Mouse (Mus musculus): ENCODE measurements around the gene Ergic1. TPM values are rescaled to one million over a fixed set of nuclear protein-coding genes. Genes with fewer than 3 reads are reported as not detected.

Ergic1 gene
- total and polyA plus RNA-seq, 3 experiments = 22.1 to 92.7 (median 37.1) TPM

- no peaks in the 10 kb centered on the region for H3K9me3 ChIP-seq (replicated peaks)
- TF ChIP-seq GATA1 (IDR thresholded peaks at IDR 0.05; ENCODE audit: borderline replicate concordance, low read length) (no peak), GATA2 (IDR thresholded peaks at IDR 0.05; ENCODE audit: borderline replicate concordance, low read depth, low read length) (no peak), CTCF (IDR thresholded peaks at IDR 0.05; ENCODE audit: low read depth, low read length) (no peak), POLR2AphosphoS5 (IDR thresholded peaks at IDR 0.05; ENCODE audit: insufficient replicate concordance, low read depth, low read length) (no peak), TAL1 (conservative IDR thresholded peaks at IDR 0.05; ENCODE audit: low read depth, low read length) (no peak)
- no peak overlapping the region for H3K4me3 ChIP-seq (ENCODE audit: low read depth, low read length)
- H3K4me1 ChIP-seq (ENCODE audit: insufficient read depth, low read depth, low read length) = peaks cover 52% of the 10 kb centered on the region
- no peaks in the 10 kb centered on the region for H3K36me3 ChIP-seq (replicated peaks)
- H3K27me3 ChIP-seq (ENCODE audit: insufficient read depth, low read length) = no peaks in the 10 kb centered on the region
- ATAC-seq (ENCODE audit: extremely low read depth, insufficient number of reproducible peaks, low FRiP score, poor library complexity, severe bottlenecking) (no peak), DNase-seq (ENCODE audit: low spot score) (no peak)
Measured at GRCm38 (mm10) chr17:26518306-26518705, 43.0 kb upstream of the Ergic1 start.

- H3K36me3 ChIP-seq (replicated peaks) = no peaks in the 10 kb centered on the region
- TF ChIP-seq POLR2AphosphoS5 (IDR thresholded peaks at IDR 0.05; ENCODE audit: insufficient replicate concordance, low read depth, low read length) (no peak), CTCF (IDR thresholded peaks at IDR 0.05; ENCODE audit: low read depth, low read length) (no peak), GATA2 (IDR thresholded peaks at IDR 0.05; ENCODE audit: borderline replicate concordance, low read depth, low read length) (no peak), GATA1 (IDR thresholded peaks at IDR 0.05; ENCODE audit: borderline replicate concordance, low read length) (no peak), TAL1 (conservative IDR thresholded peaks at IDR 0.05; ENCODE audit: low read depth, low read length) (no peak)
- no peak overlapping the region for H3K4me3 ChIP-seq (ENCODE audit: low read depth, low read length)
- H3K4me1 ChIP-seq (ENCODE audit: insufficient read depth, low read depth, low read length) = peaks cover 32% of the 10 kb centered on the region
- DNase-seq (ENCODE audit: low spot score) (no peak), ATAC-seq (ENCODE audit: extremely low read depth, insufficient number of reproducible peaks, low FRiP score, poor library complexity, severe bottlenecking) (no peak)
- no peaks in the 10 kb centered on the region for H3K9me3 ChIP-seq (replicated peaks)
- peaks cover 8% of the 10 kb centered on the region; the same call in 1 of the 2 replicates for H3K27me3 ChIP-seq (ENCODE audit: insufficient read depth, low read length)
Measured at GRCm38 (mm10) chr17:26522711-26523110, 38.6 kb upstream of the Ergic1 start.

GRCm38 (mm10) chr17:26524316-26524715 is 37.0 kb upstream of the Ergic1 start:
- DNase-seq (ENCODE audit: low spot score) (no peak), ATAC-seq (ENCODE audit: extremely low read depth, insufficient number of reproducible peaks, low FRiP score, poor library complexity, severe bottlenecking) (no peak)
- H3K36me3 ChIP-seq (replicated peaks) = no peaks in the 10 kb centered on the region
- peaks cover 15% of the 10 kb centered on the region for H3K27me3 ChIP-seq (ENCODE audit: insufficient read depth, low read length)
- H3K4me1 ChIP-seq (ENCODE audit: insufficient read depth, low read depth, low read length) = peaks cover 32% of the 10 kb centered on the region
- no peaks in the 10 kb centered on the region for H3K9me3 ChIP-seq (replicated peaks)
- TF ChIP-seq GATA1 (IDR thresholded peaks at IDR 0.05; ENCODE audit: borderline replicate concordance, low read length) (no peak), GATA2 (IDR thresholded peaks at IDR 0.05; ENCODE audit: borderline replicate concordance, low read depth, low read length) (no peak)
- H3K4me3 ChIP-seq (ENCODE audit: low read depth, low read length) = no peak overlapping the region

GRCm38 (mm10) chr17:26524801-26525200 is 36.5 kb upstream of the Ergic1 start:
- ATAC-seq (ENCODE audit: extremely low read depth, insufficient number of reproducible peaks, low FRiP score, poor library complexity, severe bottlenecking) = no peak
- TF ChIP-seq CTCF (IDR thresholded peaks at IDR 0.05; ENCODE audit: low read depth, low read length) = no peak
- TF ChIP-seq GATA2 (IDR thresholded peaks at IDR 0.05; ENCODE audit: borderline replicate concordance, low read depth, low read length) = no peak
- no peak for TF ChIP-seq TAL1 (conservative IDR thresholded peaks at IDR 0.05; ENCODE audit: low read depth, low read length)
- TF ChIP-seq POLR2AphosphoS5 (IDR thresholded peaks at IDR 0.05; ENCODE audit: insufficient replicate concordance, low read depth, low read length) = no peak
- no peak for DNase-seq (ENCODE audit: low spot score)
- H3K9me3 ChIP-seq (replicated peaks) = no peaks in the 10 kb centered on the region
- peaks cover 35% of the 10 kb centered on the region for H3K4me1 ChIP-seq (ENCODE audit: insufficient read depth, low read depth, low read length)
- H3K27me3 ChIP-seq (ENCODE audit: insufficient read depth, low read length) = peaks cover 18% of the 10 kb centered on the region
- H3K4me3 ChIP-seq (ENCODE audit: low read depth, low read length) = no peak overlapping the region
- no peaks in the 10 kb centered on the region for H3K36me3 ChIP-seq (replicated peaks)

GRCm38 (mm10) chr17:26525316-26525715 is 36.0 kb upstream of the Ergic1 start:
- no peaks in the 10 kb centered on the region for H3K36me3 ChIP-seq (replicated peaks)
- no peak for TF ChIP-seq CTCF (IDR thresholded peaks at IDR 0.05; ENCODE audit: low read depth, low read length)
- no peak for TF ChIP-seq GATA1 (IDR thresholded peaks at IDR 0.05; ENCODE audit: borderline replicate concordance, low read length)
- no peak for TF ChIP-seq POLR2AphosphoS5 (IDR thresholded peaks at IDR 0.05; ENCODE audit: insufficient replicate concordance, low read depth, low read length)
- no peak for TF ChIP-seq GATA2 (IDR thresholded peaks at IDR 0.05; ENCODE audit: borderline replicate concordance, low read depth, low read length)
- TF ChIP-seq TAL1 (conservative IDR thresholded peaks at IDR 0.05; ENCODE audit: low read depth, low read length) = no peak
- peaks cover 40% of the 10 kb centered on the region for H3K4me1 ChIP-seq (ENCODE audit: insufficient read depth, low read depth, low read length)
- H3K27me3 ChIP-seq (ENCODE audit: insufficient read depth, low read length) = peaks cover 19% of the 10 kb centered on the region
- DNase-seq (ENCODE audit: low spot score) = no peak
- no peak for ATAC-seq (ENCODE audit: extremely low read depth, insufficient number of reproducible peaks, low FRiP score, poor library complexity, severe bottlenecking)
- H3K9me3 ChIP-seq (replicated peaks) = no peaks in the 10 kb centered on the region
- H3K4me3 ChIP-seq (ENCODE audit: low read depth, low read length) = no peak overlapping the region

GRCm38 (mm10) chr17:26527291-26527690 is 34.0 kb upstream of the Ergic1 start:
- H3K36me3 ChIP-seq (replicated peaks) = no peaks in the 10 kb centered on the region
- H3K4me3 ChIP-seq (ENCODE audit: low read depth, low read length) = no peak overlapping the region
- no peak for ATAC-seq (ENCODE audit: extremely low read depth, insufficient number of reproducible peaks, low FRiP score, poor library complexity, severe bottlenecking)
- H3K4me1 ChIP-seq (ENCODE audit: insufficient read depth, low read depth, low read length) = peaks cover 58% of the 10 kb centered on the region
- no peak for DNase-seq (ENCODE audit: low spot score)
- no peaks in the 10 kb centered on the region for H3K9me3 ChIP-seq (replicated peaks)
- H3K27me3 ChIP-seq (ENCODE audit: insufficient read depth, low read length) = peaks cover 22% of the 10 kb centered on the region
- TF ChIP-seq GATA1 (IDR thresholded peaks at IDR 0.05; ENCODE audit: borderline replicate concordance, low read length) (no peak), CTCF (IDR thresholded peaks at IDR 0.05; ENCODE audit: low read depth, low read length) (no peak), TAL1 (conservative IDR thresholded peaks at IDR 0.05; ENCODE audit: low read depth, low read length) (no peak), GATA2 (IDR thresholded peaks at IDR 0.05; ENCODE audit: borderline replicate concordance, low read depth, low read length) (no peak), POLR2AphosphoS5 (IDR thresholded peaks at IDR 0.05; ENCODE audit: insufficient replicate concordance, low read depth, low read length) (no peak)

- TF ChIP-seq POLR2AphosphoS5 (IDR thresholded peaks at IDR 0.05; ENCODE audit: insufficient replicate concordance, low read depth, low read length) = no peak
- no peak for TF ChIP-seq TAL1 (conservative IDR thresholded peaks at IDR 0.05; ENCODE audit: low read depth, low read length)
- no peak for TF ChIP-seq GATA1 (IDR thresholded peaks at IDR 0.05; ENCODE audit: borderline replicate concordance, low read length)
- TF ChIP-seq GATA2 (IDR thresholded peaks at IDR 0.05; ENCODE audit: borderline replicate concordance, low read depth, low read length) = no peak
- no peak for TF ChIP-seq CTCF (IDR thresholded peaks at IDR 0.05; ENCODE audit: low read depth, low read length)
- Histone ChIP-seq H3K9me3 (replicated peaks) (no peaks in the 10 kb centered on the region), H3K36me3 (replicated peaks) (no peaks in the 10 kb centered on the region), H3K4me3 (ENCODE audit: low read depth, low read length) (no peak overlapping the region), H3K4me1 (ENCODE audit: insufficient read depth, low read depth, low read length) (peaks cover 63% of the 10 kb centered on the region), H3K27me3 (ENCODE audit: insufficient read depth, low read length) (peaks cover 18% of the 10 kb centered on the region)
- no peak for DNase-seq (ENCODE audit: low spot score)
- ATAC-seq (ENCODE audit: extremely low read depth, insufficient number of reproducible peaks, low FRiP score, poor library complexity, severe bottlenecking) = no peak
Measured at GRCm38 (mm10) chr17:26528751-26529150, 32.5 kb upstream of the Ergic1 start.
